Mouse (Mus musculus) bone marrow, adult 2 months (tissue): ENCODE results near the gene P2rx6.

ENCODE experiments used
- CTCF ChIP-seq: fragments of 200-500 bp; IDR thresholded peaks from 2 replicates; pipeline ENCODE4 v1.5.1; 2011; ENCODE audit warnings: low read length, control low read depth; ENCODE audit not compliant: control insufficient read depth, insufficient read depth
- POLR2A ChIP-seq: fragments of 200-500 bp; IDR thresholded peaks from 2 replicates; pipeline ENCODE4 v1.6.1; 2011; ENCODE audit warnings: low read depth, mild to moderate bottlenecking, control low read depth, low read length, borderline replicate concordance; ENCODE audit not compliant: control insufficient read depth

DNA sequence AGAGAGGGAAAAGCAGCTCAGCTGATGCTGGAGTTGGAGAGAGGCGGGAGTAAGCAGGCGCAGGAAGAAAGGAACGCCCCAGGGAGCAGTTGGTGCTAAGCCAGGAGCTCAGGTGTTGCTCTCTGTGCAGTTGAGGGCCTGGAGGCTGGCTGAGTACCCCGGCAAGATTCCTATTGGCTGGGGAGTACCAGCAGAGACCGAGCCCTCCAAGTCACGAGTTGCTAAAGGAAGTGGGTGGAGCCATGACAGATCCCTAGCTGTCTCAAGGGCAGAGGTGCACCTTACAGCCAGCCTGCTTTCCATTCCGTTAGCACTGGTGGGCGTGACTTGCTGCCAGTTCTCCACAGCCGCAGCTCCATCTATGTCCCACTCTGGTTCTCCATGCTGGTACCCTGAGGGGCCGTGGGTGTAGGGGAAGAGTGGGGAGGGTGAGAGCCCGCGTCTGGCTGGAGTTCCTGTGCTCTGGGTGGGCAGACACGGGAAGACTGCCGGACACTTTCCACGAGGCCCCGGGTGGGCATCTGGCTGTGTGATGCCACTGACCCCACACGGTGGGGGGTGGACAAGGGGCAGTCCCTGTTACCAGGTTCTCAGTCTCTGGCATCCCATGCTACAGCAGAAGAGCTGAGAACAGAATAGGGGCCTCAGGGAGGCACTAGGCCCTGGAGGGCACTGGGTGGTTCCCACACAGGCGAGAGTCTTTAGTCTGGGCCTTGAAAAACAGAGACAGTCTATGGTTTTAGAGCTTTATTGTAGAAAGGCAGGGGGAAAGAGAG, 7.6 kb upstream of the P2rx6 start:
- TF ChIP-seq CTCF (no peak), POLR2A (no peak)
